Mouse (Mus musculus): Measurements from ENCODE around the gene Frmd6.

The Frmd6 gene

GRCm38 (mm10) chr12:70824729-70825650, at the start of gene Frmd6:
Gene Frmd6 (plus strand): TSS chr12:70825514.
- peak; percentile 94 for DNase-seq

DNA sequence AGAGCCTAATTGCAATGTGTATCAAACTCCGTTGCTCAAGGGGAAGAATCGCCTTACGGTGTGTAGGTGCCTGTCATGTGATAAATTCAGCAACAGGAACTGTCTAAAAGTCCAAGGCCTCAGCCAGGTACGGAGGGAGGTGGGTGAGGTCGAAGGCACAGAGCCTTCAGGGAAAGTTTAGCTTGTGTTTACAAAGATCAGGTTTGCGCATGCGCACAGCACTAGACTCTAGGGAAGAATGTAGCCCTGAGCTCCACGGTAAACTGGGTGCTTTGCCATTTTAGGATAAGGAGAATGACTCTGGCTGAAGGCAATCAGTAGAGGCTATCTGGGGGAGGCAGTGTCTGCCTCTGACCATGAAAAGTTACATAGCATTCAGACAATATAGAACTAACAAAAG, 49.7 kb upstream of the Frmd6 start:
- peak; percentile 25 for DNase-seq

DNA sequence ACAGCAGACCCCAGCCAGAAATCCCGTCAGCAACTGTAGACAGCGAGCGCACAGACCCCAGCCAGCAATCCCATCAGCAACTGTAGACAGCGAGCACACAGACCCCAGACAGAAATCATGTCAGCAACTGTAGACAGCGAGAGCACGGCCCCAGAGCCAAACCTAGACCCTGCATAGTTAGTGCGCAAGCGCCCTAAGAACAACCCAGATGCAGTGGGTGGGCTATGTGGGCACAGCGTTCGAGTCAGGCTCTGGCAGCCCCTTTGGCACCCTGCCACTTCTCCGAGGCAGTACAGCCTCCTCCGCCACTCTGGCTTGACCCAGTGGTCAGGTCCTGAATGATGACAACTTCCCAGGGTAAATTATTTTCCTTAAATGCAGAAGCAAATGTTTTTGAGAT, 48.6 kb upstream of the Frmd6 start:
- no peak for DNase-seq

DNA sequence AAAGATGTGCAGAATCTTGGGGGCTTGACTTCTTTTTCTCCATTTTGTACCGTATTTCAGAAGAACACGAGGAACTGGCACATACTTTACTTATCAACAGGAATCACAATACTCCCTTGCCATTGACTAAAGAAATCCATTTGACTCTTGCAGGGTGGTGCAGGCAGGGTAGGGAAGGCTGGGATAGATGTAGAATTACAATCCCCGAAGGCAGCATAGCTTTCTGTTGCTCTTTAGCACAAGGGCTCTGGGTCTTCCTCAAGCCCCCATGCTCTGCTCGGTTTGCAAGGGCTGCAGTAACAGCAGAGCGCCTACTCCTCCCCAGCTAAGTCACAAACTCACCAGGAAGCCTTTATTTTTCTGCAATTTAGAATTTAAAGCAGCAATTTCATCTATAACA, 47.8 kb upstream of the Frmd6 start:
- DNase-seq: no peak

- no peak for DNase-seq
Measured at GRCm38 (mm10) chr12:70777866-70778265, 47.4 kb upstream of the Frmd6 start.

GRCm38 (mm10) chr12:70778271-70778670, 47.0 kb upstream of the Frmd6 start:
- no peak for DNase-seq

DNA sequence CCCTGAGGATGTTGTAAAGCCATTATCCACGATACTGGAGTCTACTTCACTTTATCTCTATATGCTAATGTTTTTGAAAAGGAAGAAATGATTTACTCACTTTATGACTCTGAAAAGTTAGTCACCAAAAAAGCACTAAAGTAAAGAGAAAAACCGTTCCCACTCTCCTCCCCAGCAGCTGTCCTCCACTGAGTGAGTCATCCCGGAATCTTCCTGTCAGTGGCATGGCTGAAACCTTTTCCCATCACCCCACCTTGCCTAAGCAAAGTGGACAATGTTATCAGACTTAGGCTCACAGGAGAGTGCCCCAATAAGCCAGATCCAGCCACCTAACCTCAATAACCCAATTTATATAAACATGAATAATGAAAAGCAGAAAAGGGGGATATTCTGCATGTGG, 46.6 kb upstream of the Frmd6 start:
- DNase-seq: no peak

DNA sequence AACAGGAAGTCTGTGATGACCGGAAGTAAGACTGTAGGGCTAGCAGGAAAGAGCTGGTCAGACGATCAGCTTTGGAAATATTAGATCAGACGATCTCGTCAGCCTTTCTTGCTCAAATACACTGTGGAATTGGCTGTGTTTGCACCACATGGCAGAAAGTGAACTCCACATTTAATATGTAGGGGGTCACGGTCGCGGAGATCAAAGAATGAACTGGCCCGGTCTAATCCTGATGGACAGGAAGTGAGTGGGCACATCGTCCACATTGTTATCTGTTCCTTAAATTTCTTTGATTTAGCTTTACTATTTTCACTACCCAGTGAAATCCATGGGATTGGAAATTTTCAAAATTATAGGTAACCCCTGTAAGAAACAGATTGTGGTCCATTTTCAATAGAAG, 42.3 kb upstream of the Frmd6 start:
- DNase-seq: no peak

DNA sequence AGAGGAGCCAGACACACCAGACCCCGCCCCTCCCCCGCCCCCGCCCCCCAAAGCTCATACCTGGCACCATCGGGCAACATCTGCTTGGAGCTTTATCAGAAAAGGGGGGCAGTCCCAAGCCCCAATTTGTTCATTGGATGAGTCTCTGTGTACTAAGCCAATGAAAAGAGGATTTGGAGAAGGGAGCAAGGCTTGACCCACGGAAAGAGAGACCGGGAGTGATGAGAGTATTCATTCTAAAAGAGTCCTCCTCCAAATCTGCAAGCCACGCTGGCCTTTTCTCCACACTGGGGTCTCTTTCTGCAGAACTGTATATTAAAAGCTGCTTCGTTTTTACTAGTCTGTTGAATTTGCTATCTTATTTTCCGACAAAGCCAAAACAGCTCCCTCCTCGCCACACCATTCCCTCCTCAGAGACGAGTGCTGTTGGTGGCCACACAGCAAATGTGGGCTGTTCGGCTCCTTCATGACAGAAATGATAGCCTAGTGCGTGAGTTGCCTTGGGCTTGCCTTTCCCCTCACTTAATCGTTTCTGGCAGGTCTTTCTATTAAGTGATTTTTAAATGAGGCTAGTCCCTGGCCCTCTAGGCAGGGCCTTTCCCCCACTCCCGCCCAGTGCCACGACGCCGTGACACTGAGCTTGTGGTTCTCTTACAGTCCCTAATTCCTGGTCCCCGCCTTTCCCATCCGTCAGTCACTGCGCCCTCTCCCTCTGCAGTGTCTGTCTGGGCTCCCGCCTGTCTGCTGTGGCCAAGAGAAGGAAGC, 41.7 kb upstream of the Frmd6 start:
- peak; percentile 30 for DNase-seq

GRCm38 (mm10) chr12:70784240-70784705, 41.0 kb upstream of the Frmd6 start:
- peak; percentile 20 for DNase-seq

- DNase-seq: no peak
Measured at GRCm38 (mm10) chr12:70789341-70789740, 36.0 kb upstream of the Frmd6 start.

GRCm38 (mm10) chr12:70793291-70793690, 32.0 kb upstream of the Frmd6 start:
- DNase-seq: no peak

- DNase-seq: peak; percentile 15
Measured at GRCm38 (mm10) chr12:70794543-70795388, 30.5 kb upstream of the Frmd6 start.

- no peak for DNase-seq
Measured at GRCm38 (mm10) chr12:70795389-70795711, 30.0 kb upstream of the Frmd6 start.

GRCm38 (mm10) chr12:70798496-70798895, 26.8 kb upstream of the Frmd6 start:
- no peak for DNase-seq

GRCm38 (mm10) chr12:70799231-70800002, 25.9 kb upstream of the Frmd6 start:
- peak; percentile 56 for DNase-seq

GRCm38 (mm10) chr12:70800086-70800485, 25.2 kb upstream of the Frmd6 start:
- no peak for DNase-seq

- DNase-seq: no peak
Measured at GRCm38 (mm10) chr12:70801361-70801760, 24.0 kb upstream of the Frmd6 start.

- peak; percentile 50 for DNase-seq
Measured at GRCm38 (mm10) chr12:70803494-70803893, 21.8 kb upstream of the Frmd6 start.

DNA sequence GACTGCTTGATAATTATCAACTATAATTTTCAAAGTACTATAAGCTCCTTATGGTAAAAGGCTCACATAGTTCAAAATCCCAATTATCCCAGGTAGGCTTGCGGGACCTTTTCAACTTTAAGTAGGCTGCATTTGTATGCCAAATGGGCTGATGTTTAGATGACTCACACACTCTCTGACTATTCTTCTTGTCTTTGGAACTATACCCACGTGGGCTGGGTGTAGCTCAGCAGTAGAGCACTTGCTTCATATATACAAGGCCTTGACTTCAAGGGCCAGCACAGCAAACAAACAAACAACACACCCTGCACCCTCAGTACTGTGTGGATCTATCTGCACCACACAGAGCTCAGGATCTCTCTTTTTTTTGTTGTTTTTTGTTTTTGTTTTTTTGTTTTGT, 20.3 kb upstream of the Frmd6 start:
- no peak for DNase-seq

DNA sequence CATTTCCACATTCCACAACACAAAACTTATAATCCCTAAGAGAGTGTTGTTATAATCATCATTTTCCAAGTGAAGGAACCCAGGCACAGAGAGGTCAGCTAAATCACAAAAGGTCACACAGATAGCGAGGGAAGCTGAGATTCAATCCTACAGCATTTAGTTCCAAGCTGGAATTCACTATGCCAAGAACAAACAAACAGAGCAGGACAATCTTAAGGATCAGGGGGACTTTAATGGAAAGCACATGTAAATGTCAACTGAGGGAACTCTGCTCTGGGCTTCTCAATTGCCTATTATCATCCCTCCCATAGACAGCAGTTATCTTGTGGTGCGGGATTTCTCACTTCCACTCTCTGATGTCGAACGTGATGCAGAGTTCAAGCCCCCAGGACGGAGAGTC, 17.8 kb upstream of the Frmd6 start:
- no peak for DNase-seq

DNA sequence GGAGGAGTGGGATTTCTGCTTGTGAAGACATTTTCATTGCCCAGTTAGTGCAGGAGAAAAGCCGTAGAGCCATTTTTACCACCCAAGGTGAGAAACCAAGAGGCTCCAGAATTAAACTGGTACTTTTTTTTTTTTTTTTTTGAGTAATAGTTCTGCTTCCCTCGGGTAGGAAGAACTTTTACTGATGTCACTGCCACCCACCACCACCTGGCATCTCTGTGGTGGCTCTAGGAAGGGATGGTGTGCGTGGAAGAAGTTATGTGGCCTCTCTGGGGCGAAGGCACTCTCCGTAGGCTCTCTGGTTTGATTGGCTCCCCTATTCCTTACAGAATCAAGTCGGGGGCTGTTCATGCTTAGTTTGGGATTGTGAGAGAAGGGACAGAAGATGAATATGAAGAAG, 17.3 kb upstream of the Frmd6 start:
- no peak for DNase-seq

All from lung, postnatal 14 days (tissue).